In the genomic region with DNA sequence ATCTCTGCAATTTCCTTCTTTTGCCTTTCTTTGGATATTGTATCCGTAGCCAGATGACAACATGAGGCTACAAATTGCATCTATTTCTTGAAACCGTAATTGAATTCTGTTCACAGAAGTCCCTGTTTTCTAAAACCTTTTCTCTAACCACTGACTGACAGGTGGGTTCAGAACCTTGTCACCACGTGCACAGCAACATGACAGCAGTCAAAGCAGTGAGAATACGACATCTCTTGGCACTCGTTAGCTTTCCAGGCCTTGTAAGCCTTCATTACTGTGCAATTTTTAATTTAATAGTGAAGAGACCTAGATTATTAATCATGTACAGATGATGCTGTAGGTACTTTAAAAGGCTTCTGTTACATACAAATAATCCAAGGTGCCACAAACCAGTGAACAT, we compare ENCODE assay signal across 28 mouse cellular contexts.
"Had no signal": no experiment of that assay in that cellular context is flagged by ENCODE, and none has a peak within 500 bp of the region (broad histone marks: within the 10 kb centered on the region; RNA-seq: fewer than 3 reads in every experiment).

No protein-coding gene starts in this region.

- H3K9ac ChIP-seq: heart, embryonic 13.5 days; heart, embryonic 15.5 days; hindbrain, embryonic 13.5 days; hindbrain, embryonic 15.5 days; kidney, embryonic 15.5 days; limb, embryonic 13.5 days; limb, embryonic 15.5 days; liver, embryonic 13.5 days; liver, embryonic 15.5 days; liver, postnatal 0 days had no signal

- H3K36me3 ChIP-seq: heart, embryonic 13.5 days; heart, embryonic 15.5 days; hindbrain, embryonic 13.5 days; hindbrain, embryonic 15.5 days; kidney, embryonic 15.5 days; limb, embryonic 13.5 days; limb, embryonic 15.5 days; liver, embryonic 13.5 days; liver, embryonic 15.5 days had no signal

- H3K27me3 ChIP-seq: heart, embryonic 13.5 days; heart, embryonic 15.5 days; hindbrain, embryonic 13.5 days; hindbrain, embryonic 15.5 days; kidney, embryonic 15.5 days; limb, embryonic 13.5 days; limb, embryonic 15.5 days; liver, embryonic 13.5 days; liver, embryonic 15.5 days had no signal

- H3K4me2 ChIP-seq: heart, embryonic 11.5 days; heart, embryonic 13.5 days; heart, embryonic 15.5 days; hindbrain, embryonic 13.5 days; hindbrain, embryonic 15.5 days; kidney, embryonic 15.5 days; limb, embryonic 13.5 days; limb, embryonic 15.5 days; liver, embryonic 13.5 days; liver, embryonic 15.5 days had no signal

- H3K4me1 ChIP-seq: heart, embryonic 13.5 days; heart, embryonic 15.5 days; hindbrain, embryonic 13.5 days; hindbrain, embryonic 15.5 days; kidney, embryonic 15.5 days; limb, embryonic 13.5 days; limb, embryonic 15.5 days; liver, embryonic 13.5 days; liver, embryonic 15.5 days had no signal

- ATAC-seq: hindbrain, postnatal 0 days; intestine, embryonic 16.5 days; liver, postnatal 0 days had no signal

- H3K27ac ChIP-seq: heart, adult 2 months; heart, embryonic 13.5 days; heart, embryonic 15.5 days; hindbrain, embryonic 13.5 days; hindbrain, embryonic 15.5 days; hindbrain, postnatal 0 days; kidney, embryonic 15.5 days; kidney, postnatal 0 days; limb, embryonic 13.5 days; limb, embryonic 15.5 days; liver, embryonic 13.5 days; liver, embryonic 15.5 days had no signal

- H3K4me3 ChIP-seq: heart, adult 2 months; heart, embryonic 13.5 days; heart, embryonic 15.5 days; hindbrain, embryonic 13.5 days; hindbrain, embryonic 15.5 days; kidney, embryonic 15.5 days; limb, embryonic 13.5 days; limb, embryonic 15.5 days; liver, embryonic 13.5 days; liver, embryonic 15.5 days had no signal

- DNase-seq: gastrocnemius, postnatal 14 days; gastrocnemius, postnatal 36 days; heart, adult 11 months; heart, adult 2 months; heart, postnatal 14 days; heart, postnatal 36 days; kidney, adult 11 months; kidney, adult 2 months; kidney, adult 9 months; kidney, postnatal 14 days; kidney, postnatal 36 days; layer of hippocampus, adult 9-11 months; layer of hippocampus, postnatal 36 days; left cerebral cortex, postnatal 4 days; liver, embryonic 13.5 days; liver, postnatal 0 days had no signal

- H3K9me3 ChIP-seq: heart, embryonic 13.5 days; heart, embryonic 15.5 days; hindbrain, embryonic 13.5 days; hindbrain, embryonic 15.5 days; kidney, embryonic 15.5 days; limb, embryonic 13.5 days; limb, embryonic 15.5 days; liver, embryonic 13.5 days; liver, embryonic 15.5 days had no signal
